Mouse (Mus musculus): ENCODE results near the gene Atp5l.
A peak's percentile ranks its signal among the peaks of the same experiment; 100 is the strongest.
"Not testable (repeated sequence)": the region's sequence is repeated elsewhere in the genome, so short reads cannot be mapped to it uniquely, and the experiment has no call there.

The Atp5l gene

GRCm38 (mm10) chr9:44920374-44921122 is at the start of gene Atp5l:
Atp5l (minus strand) TSS chr9:44920742.
- peak; percentile 87 to 89 for DNase-seq (ENCODE audit: low spot score in 2 of 2)

- no peak for DNase-seq (ENCODE audit: low spot score in 2 of 2)
These were observed 48.9 kb upstream of the Atp5l start for GRCm38 (mm10) chr9:44969450-44969849.

- not testable (repeated sequence) for DNase-seq (ENCODE audit: low spot score in 2 of 2)
These were observed 47.2 kb upstream of the Atp5l start for GRCm38 (mm10) chr9:44967763-44968162.

GRCm38 (mm10) chr9:44966815-44967242 is 46.3 kb upstream of the Atp5l start:
- DNase-seq (ENCODE audit: low spot score in 2 of 2) = peak; percentile 61 to 65

- DNase-seq (ENCODE audit: low spot score in 2 of 2) = no peak
These were observed 45.4 kb upstream of the Atp5l start for GRCm38 (mm10) chr9:44965833-44966466.

GRCm38 (mm10) chr9:44965126-44965832 is 44.7 kb upstream of the Atp5l start, which contains the start of gene Ube4a:
Ube4a (minus strand) TSS chr9:44965600.
- DNase-seq (ENCODE audit: low spot score in 2 of 2) = peak; percentile 100

- DNase-seq (ENCODE audit: low spot score in 2 of 2) = no peak
These were observed 33.9 kb upstream of the Atp5l start for GRCm38 (mm10) chr9:44954432-44954831.

GRCm38 (mm10) chr9:44947836-44948235 is 27.3 kb upstream of the Atp5l start:
- DNase-seq (ENCODE audit: low spot score in 2 of 2) = no peak

- DNase-seq (ENCODE audit: low spot score in 2 of 2) = no peak
These were observed 25.7 kb upstream of the Atp5l start for GRCm38 (mm10) chr9:44946185-44946695.

- DNase-seq (ENCODE audit: low spot score in 2 of 2) = no peak
These were observed 21.9 kb upstream of the Atp5l start for GRCm38 (mm10) chr9:44942421-44942820.

- no peak for DNase-seq (ENCODE audit: low spot score in 2 of 2)
These were observed 21.2 kb upstream of the Atp5l start for GRCm38 (mm10) chr9:44941756-44942155.

- no peak for DNase-seq (ENCODE audit: low spot score in 2 of 2)
These were observed 1.0 kb upstream of the Atp5l start for GRCm38 (mm10) chr9:44921543-44921942.

- no peak for DNase-seq (ENCODE audit: low spot score in 2 of 2)
These were observed 554 bp upstream of the Atp5l start for GRCm38 (mm10) chr9:44921123-44921468.

- DNase-seq (ENCODE audit: low spot score in 2 of 2) = no peak
These were observed 936 bp downstream of the Atp5l start for GRCm38 (mm10) chr9:44919606-44920005.

- peak; percentile 44 to 56 for DNase-seq (ENCODE audit: low spot score in 2 of 2)
These were observed 4.3 kb downstream of the Atp5l start for GRCm38 (mm10) chr9:44916196-44916595.

GRCm38 (mm10) chr9:44914706-44915105 is 5.8 kb downstream of the Atp5l start:
- DNase-seq (ENCODE audit: low spot score in 2 of 2) = no peak

- no peak for DNase-seq (ENCODE audit: low spot score in 2 of 2)
These were observed 9.2 kb downstream of the Atp5l start for GRCm38 (mm10) chr9:44911365-44911764.

- DNase-seq (ENCODE audit: low spot score in 2 of 2) = peak; percentile 83 to 86
These were observed 14.9 kb downstream of the Atp5l start for GRCm38 (mm10) chr9:44905620-44906019.

GRCm38 (mm10) chr9:44904964-44905363 is 15.6 kb downstream of the Atp5l start:
- DNase-seq (ENCODE audit: low spot score in 2 of 2) = peak; percentile 84 to 88

- no peak for DNase-seq (ENCODE audit: low spot score in 2 of 2)
These were observed 16.7 kb downstream of the Atp5l start for GRCm38 (mm10) chr9:44903856-44904255.

GRCm38 (mm10) chr9:44900402-44900801 is 20.1 kb downstream of the Atp5l start:
- no peak for DNase-seq (ENCODE audit: low spot score in 2 of 2)

- no peak for DNase-seq (ENCODE audit: low spot score in 2 of 2)
These were observed 20.8 kb downstream of the Atp5l start for GRCm38 (mm10) chr9:44899716-44900115.
